Mouse (Mus musculus) olfactory bulb, adult 2 months (tissue): ENCODE results near the gene Il2ra.
A peak's percentile ranks its signal among the peaks of the same experiment; 100 is the strongest.

Experiments
- CTCF ChIP-seq: fragments of 200-500 bp; IDR thresholded peaks from 2 replicates; pipeline ENCODE4 v1.5.1; 2012; ENCODE audit warnings: low read depth, mild to moderate bottlenecking, low read length, moderate library complexity; ENCODE audit not compliant: insufficient read depth
- POLR2A ChIP-seq: fragments of 200-500 bp; IDR thresholded peaks from 2 replicates; pipeline ENCODE4 v1.6.1; 2012; ENCODE audit warnings: mild to moderate bottlenecking, low read depth, low read length, moderate library complexity; ENCODE audit not compliant: insufficient read depth

DNA sequence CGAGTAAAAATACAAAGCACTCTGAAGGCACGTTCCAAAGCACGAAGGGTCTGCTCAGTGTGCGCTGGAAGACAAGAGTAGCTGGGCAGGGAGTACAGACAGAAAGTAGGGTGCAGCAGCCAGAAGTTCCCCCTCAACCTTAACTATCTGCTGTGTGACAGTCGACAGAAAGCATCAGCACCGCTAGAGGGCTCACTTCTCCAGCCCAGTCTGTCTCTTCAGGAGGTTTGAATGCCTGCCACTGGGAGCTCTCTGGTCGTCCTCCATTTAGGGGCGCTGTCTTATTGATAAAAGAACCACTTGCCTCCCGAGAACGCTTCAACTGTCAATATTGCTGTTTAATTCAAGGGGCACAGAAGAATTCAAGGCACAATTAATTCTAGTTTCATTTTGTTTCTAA is 21.4 kb downstream of the Il2ra start:
- TF ChIP-seq CTCF = peak; percentile 57
- TF ChIP-seq POLR2A = no peak
